Mouse (Mus musculus): Measurements from ENCODE around the gene Mllt10.

The Mllt10 gene

DNA sequence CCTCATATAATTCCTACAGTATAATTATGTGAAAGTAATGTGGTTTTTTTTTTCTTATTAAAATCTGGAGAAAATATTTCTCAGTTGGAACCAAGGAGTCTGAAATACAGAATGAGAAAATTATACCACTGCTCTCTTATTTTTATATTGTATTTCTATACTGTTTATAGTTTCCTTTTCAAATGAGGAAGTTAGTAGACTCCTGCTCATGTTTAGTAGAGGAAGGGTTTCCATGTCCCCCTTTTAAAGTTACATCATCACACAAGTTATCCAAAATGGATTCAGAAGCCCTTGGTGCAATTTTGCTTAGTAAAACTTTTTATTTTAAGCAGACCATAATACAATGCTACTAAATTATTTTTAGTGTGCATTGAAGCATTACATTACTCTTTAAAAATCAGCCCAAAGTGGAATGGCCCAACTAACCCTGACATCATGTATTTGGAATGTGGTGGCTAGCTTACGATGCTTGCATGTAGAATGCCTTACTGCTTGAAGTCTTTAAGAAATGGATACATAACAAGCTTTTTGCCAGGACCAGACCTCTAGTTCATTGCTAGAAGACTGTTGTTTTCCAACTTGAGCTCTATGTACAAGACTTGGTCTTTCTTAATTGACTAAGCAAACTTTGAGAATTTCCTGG is 146.9 kb downstream of the Mllt10 start:
- no peak for DNase-seq (ENCODE audit: low spot score)

DNA sequence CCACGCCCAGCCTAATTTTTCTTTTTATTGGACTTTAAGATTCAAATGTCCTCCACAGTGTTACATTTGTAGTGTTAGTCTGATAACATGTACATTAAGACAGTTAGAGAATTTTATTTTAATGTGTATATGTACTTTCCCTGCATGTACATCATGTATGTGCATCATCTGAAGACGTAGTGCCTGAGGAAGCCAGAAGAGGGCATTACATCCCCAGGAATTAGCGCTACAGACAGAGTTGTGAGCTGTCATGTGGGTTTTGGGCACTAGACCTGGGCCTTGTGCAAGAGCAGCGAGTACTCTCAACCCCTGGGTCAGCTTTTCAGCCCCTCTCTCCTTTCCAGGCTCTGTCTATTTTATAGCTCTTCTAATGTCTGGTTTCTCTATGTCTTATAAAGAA is 147.9 kb downstream of the Mllt10 start:
- peak; percentile 32 for DNase-seq (ENCODE audit: low spot score)

DNA sequence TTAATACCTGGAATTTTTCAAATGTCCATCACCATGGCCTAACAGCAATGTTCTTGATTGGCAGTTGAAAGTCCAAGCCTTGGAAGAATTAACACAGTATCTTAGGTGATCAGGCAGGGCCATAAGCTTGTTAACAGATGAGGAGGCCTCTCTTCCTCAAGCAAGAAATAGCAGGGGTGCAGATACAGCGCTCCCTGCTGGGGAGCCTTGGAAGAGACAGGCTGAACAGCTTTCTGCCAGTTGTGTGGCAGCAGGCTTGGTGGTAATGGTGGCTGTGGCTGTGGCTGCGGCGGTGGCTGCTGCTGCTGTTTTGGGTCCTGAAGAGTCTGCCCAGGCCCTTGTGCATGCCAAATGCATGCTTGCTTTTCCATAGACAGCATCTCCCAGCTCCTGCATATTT is 150.1 kb downstream of the Mllt10 start:
- peak; percentile 78 for DNase-seq (ENCODE audit: low spot score)

DNA sequence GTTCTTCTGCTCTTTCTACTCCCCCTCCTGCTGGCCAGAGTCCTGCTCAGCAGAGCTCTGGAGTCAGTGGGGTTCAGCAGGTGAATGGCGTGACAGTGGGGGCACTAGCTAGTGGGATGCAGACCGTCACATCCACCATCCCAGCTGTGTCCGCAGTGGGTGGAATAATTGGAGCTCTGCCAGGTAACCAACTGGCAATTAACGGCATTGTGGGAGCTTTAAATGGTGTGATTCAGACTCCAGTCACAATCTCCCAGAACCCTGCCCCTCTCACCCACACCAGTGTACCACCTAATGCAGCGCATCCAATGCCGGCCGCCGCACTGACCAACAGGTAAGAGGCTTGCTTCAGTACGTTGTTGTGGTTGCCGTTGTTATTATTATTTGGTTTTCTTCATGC is 151.8 kb downstream of the Mllt10 start:
- DNase-seq (ENCODE audit: low spot score): no peak

DNA sequence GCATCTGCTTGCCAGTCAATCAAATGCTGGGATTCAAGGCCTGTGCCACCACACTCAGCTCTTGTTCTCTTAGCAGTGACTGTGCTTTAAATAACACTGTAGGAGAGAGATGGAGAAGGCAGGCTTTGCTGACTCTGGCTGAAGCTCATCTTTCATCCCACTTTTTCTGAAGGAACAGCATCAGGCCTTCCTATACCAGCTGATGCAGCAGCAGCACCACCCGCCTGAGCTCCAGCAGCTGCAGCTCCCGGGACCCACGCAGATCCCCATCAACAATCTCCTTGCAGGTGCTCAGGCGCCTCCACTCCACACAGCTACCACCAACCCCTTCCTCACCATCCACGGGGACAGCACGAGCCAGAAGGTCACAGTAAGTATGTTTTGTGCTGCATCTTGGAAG is 153.5 kb downstream of the Mllt10 start:
- DNase-seq (ENCODE audit: low spot score): no peak

DNA sequence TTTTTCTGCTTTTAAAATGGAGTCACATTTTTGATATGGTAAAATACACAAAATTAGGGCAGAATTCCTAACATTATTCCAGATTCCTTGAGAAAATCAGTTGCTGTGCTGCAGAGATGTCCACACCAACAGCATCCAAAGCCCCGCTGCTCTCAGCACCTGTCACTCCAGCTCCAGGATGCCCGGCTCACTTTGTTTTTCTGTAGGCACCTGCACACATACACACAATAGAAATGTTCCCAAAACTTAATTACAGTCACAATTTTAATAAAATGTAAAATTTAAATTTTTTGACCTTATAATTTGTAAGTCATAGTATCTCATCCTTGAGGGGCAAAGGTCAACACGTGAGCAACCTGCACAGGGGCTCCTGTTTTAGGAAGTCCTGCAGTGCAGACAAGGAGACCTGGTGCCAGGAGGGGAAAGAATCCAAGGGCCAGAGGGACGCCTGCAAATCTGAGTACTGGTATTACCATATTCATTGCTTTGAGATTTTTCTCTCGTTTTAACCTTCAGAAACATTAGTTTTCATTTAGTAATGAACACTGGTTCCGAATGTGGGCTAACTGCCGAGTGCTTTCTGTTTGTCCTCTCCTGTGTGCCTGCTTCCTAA is 154.3 kb downstream of the Mllt10 start:
- no peak for DNase-seq (ENCODE audit: low spot score)

DNA sequence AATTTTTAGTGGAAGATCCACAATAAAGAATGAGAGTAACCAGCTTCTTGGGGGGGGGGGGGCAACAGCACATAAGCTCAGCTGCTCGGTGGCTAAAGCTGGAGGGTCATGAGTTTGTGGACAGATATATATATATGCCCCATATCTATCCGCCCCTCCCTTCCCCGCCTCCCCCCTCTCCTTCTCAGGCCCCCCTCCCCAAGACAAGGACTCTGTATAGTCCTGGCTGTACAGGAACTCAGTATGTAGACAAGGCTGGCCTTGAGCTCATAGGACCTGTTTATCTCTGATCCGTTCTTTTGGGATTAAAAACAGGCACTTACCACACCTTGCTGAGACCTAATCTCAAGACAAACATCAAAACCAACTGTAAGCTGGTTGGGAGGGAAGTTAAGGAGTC is 154.9 kb downstream of the Mllt10 start:
- DNase-seq (ENCODE audit: low spot score): no peak

DNA sequence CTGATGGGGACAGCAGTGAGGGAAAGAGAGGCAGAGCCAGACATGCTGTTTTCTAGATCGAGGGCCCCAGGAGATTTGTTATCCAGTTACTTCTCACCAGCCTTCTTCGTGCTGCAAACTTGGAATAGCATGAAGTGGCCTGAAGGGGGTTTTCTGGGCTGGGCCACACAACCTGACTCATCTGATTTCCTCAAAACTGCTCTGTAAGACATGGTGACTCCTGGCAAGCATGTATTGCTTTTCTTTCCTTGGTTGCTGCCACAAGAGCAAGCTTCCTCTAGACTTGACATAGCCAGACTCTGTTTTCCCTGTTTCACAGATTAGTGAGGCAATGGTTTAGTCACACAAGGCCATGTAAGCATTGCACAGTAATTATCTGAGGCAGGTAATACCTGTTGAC is 159.0 kb downstream of the Mllt10 start:
- DNase-seq (ENCODE audit: low spot score): no peak

DNA sequence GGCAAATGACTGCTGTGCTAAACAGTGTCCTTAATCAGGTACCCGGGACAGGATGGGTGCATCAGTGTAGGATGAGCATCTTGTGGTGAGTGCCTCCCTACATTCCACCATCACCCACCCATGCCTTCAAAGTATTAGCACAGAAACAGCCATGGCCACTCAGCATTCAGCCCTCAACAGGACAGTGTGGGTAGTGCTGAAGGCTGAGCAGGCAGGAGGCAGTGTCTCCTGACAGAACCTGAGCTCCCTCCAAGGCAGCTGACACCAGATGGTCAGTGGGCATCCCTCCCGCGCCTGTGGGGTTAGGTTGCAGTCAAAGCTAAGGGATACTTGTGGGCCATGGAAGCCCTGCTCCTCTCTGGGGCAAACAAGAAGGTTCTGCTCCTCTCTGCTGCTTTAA is 162.8 kb downstream of the Mllt10 start:
- DNase-seq (ENCODE audit: low spot score): peak; percentile 21

DNA sequence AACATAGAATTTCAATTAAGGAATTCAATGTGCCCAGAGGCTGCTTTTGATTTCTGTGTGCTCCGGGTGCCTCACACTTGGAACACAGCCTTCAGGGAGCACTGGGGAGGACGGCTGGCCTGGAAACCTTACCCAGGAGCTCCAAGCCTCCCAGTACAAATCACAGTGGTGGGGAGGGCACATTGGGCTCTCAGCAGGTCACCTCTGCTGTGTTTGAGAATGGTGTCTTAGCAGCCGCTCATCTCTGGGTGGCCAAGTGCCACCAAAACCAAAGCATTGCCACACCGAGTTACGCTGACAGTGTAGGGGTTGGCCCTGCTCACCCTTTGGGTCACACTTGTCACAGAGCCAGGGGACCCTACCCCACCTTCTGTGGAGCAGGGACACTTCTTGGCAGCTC is 163.5 kb downstream of the Mllt10 start:
- no peak for DNase-seq (ENCODE audit: low spot score)

DNA sequence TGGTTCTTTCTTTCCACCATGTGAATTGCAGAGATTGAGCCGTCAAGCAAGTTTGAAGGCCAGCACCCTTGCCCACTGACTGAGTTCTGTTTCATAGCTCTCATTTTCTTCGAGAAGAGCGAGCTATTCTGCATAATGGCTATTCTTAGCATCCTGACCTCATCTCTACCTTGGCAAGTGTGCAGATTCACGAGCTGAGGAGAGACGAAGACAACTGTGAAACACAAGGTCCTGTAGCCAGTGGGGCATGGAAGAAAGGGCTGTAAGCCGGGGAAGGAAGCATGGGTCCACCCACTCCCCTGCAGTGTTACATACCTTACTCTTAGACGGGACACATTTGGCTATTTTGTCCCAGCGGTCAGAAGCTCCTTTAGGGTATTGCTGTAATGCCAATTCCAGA is 164.1 kb downstream of the Mllt10 start:
- no peak for DNase-seq (ENCODE audit: low spot score)

DNA sequence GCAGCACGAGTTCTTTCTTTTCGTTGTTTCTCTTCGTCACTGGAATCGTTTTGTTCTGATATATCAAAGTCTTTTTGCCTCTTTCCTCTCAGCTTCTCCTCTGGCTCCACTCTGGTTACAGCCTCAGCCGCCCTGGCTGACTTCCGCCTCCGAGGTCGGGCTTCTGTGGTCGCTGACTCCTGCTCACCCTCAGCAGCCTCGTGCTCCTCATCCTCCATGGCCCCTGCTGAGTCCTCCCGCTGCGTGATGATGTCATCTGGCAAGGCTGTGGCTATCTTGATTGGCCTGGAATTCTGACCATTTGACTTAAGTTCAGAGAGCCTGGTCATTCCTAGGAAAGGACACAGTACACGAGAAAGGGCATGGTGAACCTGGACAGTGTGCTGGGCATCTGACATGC is 164.5 kb downstream of the Mllt10 start:
- DNase-seq (ENCODE audit: low spot score): no peak

DNA sequence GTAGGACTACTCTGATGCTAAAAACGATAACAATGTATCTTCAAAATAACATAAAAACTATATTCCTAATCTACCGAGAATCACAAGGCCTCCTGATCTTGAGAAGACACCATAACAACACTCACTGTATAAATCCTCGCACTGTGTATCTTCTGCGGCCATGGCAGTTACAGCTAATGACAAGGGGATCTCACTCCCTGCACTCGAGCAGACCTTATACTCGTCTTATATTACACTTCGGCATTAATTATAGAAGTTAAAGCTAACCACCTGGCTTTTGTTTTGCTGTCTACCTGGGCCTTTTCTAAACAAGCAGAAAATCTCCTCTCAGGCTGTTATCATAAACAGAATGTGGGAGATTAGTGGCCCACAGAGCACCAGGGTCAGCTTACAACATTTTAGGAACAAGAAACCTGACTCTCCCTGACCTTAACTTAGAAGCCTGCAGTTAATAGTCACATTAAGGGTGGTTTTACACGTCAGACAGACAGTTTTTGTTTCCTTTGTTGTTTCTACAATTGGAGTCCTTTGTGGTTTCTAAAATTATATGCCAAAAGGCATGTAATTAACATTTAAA is 173.5 kb downstream of the Mllt10 start:
- DNase-seq (ENCODE audit: low spot score): peak; percentile 43

DNA sequence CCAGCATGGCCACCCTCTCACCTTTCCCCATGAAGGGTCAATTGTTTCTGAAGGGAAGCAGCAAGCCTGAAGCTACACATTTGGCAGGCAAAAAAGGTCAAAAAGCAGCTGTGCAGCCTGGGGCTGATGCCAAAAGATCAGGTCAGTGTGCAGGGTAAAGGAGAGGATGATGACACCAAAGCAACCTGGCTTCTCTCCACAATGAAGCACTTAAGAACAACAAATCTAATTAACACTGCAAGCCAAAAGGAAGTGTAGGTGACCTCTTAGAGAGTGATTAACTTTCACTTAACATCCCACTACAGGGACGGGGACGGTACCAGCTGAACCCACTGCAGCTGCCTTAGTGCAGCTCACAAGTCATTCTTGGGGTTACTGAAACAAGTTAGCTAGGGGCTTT is 174.2 kb downstream of the Mllt10 start:
- DNase-seq (ENCODE audit: low spot score): peak; percentile 76

DNA sequence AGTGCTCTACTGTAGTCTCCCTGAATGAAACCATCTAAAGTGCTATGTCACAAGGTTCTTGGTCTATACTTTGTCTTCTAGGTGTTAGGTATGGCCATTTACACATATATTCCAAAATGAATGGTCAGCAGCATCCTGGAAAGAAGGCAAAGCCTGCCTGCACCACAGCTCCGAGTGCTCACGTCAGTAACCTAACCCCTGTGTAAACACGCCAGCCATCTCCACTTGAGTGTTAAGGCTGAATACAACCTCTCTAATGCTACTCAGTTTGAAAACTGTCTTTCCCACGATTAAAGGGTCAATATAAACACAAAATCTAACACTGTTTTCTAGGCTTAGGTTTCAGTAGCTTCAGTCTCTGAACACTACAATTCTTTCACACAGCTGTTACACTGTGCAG is 176.1 kb downstream of the Mllt10 start:
- peak; percentile 34 for DNase-seq (ENCODE audit: low spot score)

DNA sequence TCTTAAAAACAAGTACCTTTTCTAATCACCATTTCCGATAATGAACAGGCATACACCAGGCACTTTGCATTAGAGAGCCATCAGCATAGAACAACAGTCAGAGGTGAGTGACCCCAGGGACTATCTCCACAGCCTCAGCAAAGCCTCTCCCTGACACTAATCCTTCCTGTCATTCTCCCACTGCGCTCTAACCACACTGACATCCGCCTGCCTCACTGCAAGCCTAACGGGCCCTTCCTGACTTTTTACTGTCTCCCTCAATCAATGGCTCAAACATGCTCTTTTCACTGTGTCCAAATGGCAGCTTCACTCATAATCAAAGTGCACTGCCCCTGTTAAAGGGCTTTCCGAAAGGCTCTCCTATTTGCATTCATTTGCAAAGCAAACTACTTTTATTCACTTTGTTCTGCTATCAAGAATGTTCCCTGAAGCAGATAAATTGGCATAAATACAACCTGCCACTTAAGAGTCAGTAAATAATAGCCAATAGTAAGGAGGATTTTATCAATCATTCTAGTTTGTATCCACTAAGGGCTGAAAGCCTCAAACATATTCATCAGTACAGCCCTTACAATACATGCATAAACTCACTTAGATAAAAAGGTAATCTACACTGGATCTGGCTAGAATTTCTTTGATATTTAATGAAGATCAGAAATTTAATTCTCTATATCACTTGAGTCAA is 178.0 kb downstream of the Mllt10 start:
- peak; percentile 67 for DNase-seq (ENCODE audit: low spot score)

DNA sequence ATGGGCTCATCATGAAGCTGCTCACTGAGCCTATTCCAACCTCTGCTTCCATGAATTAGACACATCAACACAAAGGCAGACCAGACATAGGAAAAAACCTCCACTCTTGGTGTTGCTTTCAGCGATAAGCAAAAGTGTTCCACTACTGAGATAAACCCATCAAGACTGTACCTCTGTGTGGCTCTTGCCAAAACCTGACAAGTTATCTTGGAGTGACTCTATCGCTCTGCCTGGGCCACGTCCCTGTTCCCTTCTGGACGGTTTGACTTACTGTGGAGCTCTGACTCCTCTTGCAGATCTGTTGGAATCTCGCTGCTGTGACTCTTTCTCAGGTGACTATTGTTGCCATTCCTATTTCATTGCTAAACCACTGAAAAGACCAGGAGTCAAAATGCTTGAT is 180.5 kb downstream of the Mllt10 start:
- DNase-seq (ENCODE audit: low spot score): no peak

DNA sequence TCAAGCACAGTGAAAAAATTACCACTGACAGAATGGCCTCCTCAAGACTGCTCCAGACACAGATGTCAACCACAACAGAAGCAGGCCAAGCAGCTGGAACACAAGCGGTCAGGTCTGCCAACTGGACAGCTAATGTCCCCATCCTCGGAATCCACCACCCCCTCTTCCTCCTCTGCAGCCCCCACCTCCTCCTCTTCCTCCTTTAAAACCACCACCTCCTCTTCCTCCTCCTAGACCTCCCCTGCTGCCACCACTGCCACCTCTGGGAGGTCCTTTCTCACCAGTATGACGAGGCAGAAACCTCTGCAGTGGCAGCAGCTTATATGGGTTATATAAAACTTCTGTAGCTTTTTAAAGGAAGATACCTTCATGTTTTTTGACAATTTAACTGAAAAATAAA is 194.2 kb downstream of the Mllt10 start:
- DNase-seq (ENCODE audit: low spot score): no peak
